Mouse (Mus musculus): ENCODE data around the gene Cabp2. TPM values are rescaled to one million over a fixed set of nuclear protein-coding genes. Genes with fewer than 3 reads are reported as not detected.

Gene Cabp2
- polyA plus RNA-seq, 1 experiment from 2014 or later = not detected

DNA sequence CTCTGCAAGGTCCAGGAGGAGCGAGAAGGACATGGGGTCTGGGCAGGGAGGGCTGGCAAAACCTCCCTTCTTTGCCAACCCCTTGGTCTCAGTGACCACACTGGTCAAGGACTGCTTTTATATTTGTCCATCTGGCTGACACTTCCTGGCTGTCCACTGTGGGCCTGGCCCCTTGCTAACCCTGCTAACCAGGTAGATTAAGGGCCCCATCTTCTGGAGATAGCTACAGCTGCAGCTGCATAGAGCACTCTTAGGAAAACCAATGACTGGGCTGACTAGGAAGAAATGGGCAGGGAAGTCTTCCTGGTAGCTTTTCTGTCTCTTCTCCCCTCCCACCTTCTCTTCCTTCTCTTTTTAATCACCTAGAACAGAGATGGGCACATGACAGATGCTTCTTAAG lies 3.6 kb downstream of the Cabp2 start:
- no peaks in the 10 kb centered on the region for H3K27me3 ChIP-seq (ENCODE audit: control insufficient read depth, insufficient read depth, low read length)
- no peak overlapping the region for H3K9ac ChIP-seq (replicated peaks; ENCODE audit: low read depth, low read length)
- no peaks in the 10 kb centered on the region for H3K9me3 ChIP-seq (ENCODE audit: control insufficient read depth, low read length)
- no peak overlapping the region for H3K27ac ChIP-seq (ENCODE audit: low read depth, low read length)
- 91% methylated on average over 1 of the region's 1 CpGs for WGBS
- H3K36me3 ChIP-seq (ENCODE audit: control insufficient read depth, insufficient read depth, low read length) = no peaks in the 10 kb centered on the region
- no peak overlapping the region for H3K4me3 ChIP-seq (ENCODE audit: low read depth, low read length)
- no peaks in the 10 kb centered on the region for H3K4me1 ChIP-seq (ENCODE audit: control insufficient read depth, insufficient read depth, low read length)
- H3K4me2 ChIP-seq (ENCODE audit: low read depth, low read length) = no peak overlapping the region
- no peak for ATAC-seq (ENCODE audit: low read depth)

DNA sequence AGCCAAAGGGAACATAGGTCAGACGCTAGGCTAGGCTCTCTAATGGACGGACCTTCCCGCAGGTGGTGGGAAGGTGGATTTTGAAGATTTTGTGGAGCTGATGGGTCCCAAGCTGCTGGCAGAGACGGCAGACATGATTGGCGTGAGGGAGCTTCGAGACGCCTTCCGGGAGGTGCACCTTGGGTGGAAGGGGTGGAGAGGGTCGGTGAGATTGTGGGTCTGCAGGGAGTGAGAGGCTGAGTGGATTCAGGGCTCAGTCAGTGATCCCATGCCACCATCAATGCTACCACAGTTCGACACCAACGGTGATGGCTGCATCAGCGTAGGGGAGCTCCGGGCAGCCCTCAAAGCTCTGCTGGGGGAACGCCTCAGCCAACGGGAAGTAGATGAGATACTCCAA lies 4.8 kb downstream of the Cabp2 start:
- Histone ChIP-seq H3K9ac (replicated peaks; ENCODE audit: low read depth, low read length) (no peak overlapping the region), H3K27me3 (ENCODE audit: control insufficient read depth, insufficient read depth, low read length) (no peaks in the 10 kb centered on the region), H3K27ac (ENCODE audit: low read depth, low read length) (no peak overlapping the region), H3K4me2 (ENCODE audit: low read depth, low read length) (no peak overlapping the region), H3K9me3 (ENCODE audit: control insufficient read depth, low read length) (no peaks in the 10 kb centered on the region), H3K4me1 (ENCODE audit: control insufficient read depth, insufficient read depth, low read length) (no peaks in the 10 kb centered on the region), H3K4me3 (ENCODE audit: low read depth, low read length) (no peak overlapping the region), H3K36me3 (ENCODE audit: control insufficient read depth, insufficient read depth, low read length) (no peaks in the 10 kb centered on the region)
- ATAC-seq (ENCODE audit: low read depth) = no peak
- 93% methylated on average over 15 of the region's 15 CpGs for whole genome bisulfite sequencing

GRCm38 (mm10) chr19:4087090-4087489 lies 5.7 kb downstream of the Cabp2 start:
- ATAC-seq (ENCODE audit: low read depth) = no peak
- Histone ChIP-seq H3K4me3 (ENCODE audit: low read depth, low read length) (no peak overlapping the region), H3K4me2 (ENCODE audit: low read depth, low read length) (no peak overlapping the region), H3K36me3 (ENCODE audit: control insufficient read depth, insufficient read depth, low read length) (no peaks in the 10 kb centered on the region), H3K9ac (replicated peaks; ENCODE audit: low read depth, low read length) (no peak overlapping the region), H3K27me3 (ENCODE audit: control insufficient read depth, insufficient read depth, low read length) (no peaks in the 10 kb centered on the region), H3K27ac (ENCODE audit: low read depth, low read length) (no peak overlapping the region), H3K9me3 (ENCODE audit: control insufficient read depth, low read length) (no peaks in the 10 kb centered on the region), H3K4me1 (ENCODE audit: control insufficient read depth, insufficient read depth, low read length) (no peaks in the 10 kb centered on the region)
- WGBS = 94% methylated on average over 5 of the region's 5 CpGs

DNA sequence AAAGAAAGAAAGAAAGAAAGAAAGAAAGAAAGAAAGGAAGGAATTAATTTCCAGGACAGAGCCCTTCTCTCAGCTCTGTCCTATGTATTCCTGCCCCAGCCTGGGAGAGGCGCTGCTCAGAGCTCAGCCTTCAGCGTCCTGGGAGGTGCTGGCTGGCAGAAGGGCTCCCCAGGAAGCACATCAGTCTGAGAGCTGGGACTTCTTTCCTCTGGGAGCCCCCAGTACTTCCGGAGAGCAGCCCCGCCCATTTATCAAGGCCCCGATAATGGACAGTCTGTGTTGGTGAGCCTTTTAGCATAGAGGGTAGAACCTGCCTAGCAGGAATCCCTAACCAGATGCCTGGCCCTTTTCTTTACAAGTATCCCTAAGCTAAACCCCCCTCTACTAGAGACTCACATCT lies 6.8 kb downstream of the Cabp2 start:
- ATAC-seq (ENCODE audit: low read depth) = no peak
- Histone ChIP-seq H3K9me3 (ENCODE audit: control insufficient read depth, low read length) (no peaks in the 10 kb centered on the region), H3K4me2 (ENCODE audit: low read depth, low read length) (no peak overlapping the region), H3K27me3 (ENCODE audit: control insufficient read depth, insufficient read depth, low read length) (no peaks in the 10 kb centered on the region), H3K4me3 (ENCODE audit: low read depth, low read length) (no peak overlapping the region), H3K36me3 (ENCODE audit: control insufficient read depth, insufficient read depth, low read length) (no peaks in the 10 kb centered on the region), H3K4me1 (ENCODE audit: control insufficient read depth, insufficient read depth, low read length) (no peaks in the 10 kb centered on the region), H3K9ac (replicated peaks; ENCODE audit: low read depth, low read length) (no peak overlapping the region), H3K27ac (ENCODE audit: low read depth, low read length) (no peak overlapping the region)
- WGBS = 55% methylated on average over 5 of the region's 5 CpGs

- Histone ChIP-seq H3K4me1 (ENCODE audit: control insufficient read depth, insufficient read depth, low read length) (no peaks in the 10 kb centered on the region), H3K27ac (ENCODE audit: low read depth, low read length) (no peak overlapping the region), H3K9ac (replicated peaks; ENCODE audit: low read depth, low read length) (no peak overlapping the region), H3K4me2 (ENCODE audit: low read depth, low read length) (no peak overlapping the region), H3K9me3 (ENCODE audit: control insufficient read depth, low read length) (no peaks in the 10 kb centered on the region), H3K27me3 (ENCODE audit: control insufficient read depth, insufficient read depth, low read length) (no peaks in the 10 kb centered on the region), H3K36me3 (ENCODE audit: control insufficient read depth, insufficient read depth, low read length) (no peaks in the 10 kb centered on the region), H3K4me3 (ENCODE audit: low read depth, low read length) (no peak overlapping the region)
- WGBS = 80% methylated on average over 6 of the region's 6 CpGs
- no peak for ATAC-seq (ENCODE audit: low read depth)
These were observed 7.8 kb downstream of the Cabp2 start for GRCm38 (mm10) chr19:4089128-4089527.

- no peaks in the 10 kb centered on the region for H3K36me3 ChIP-seq (ENCODE audit: control insufficient read depth, insufficient read depth, low read length)
- H3K9ac ChIP-seq (replicated peaks; ENCODE audit: low read depth, low read length) = no peak overlapping the region
- H3K27ac ChIP-seq (ENCODE audit: low read depth, low read length) = no peak overlapping the region
- no peak overlapping the region for H3K4me2 ChIP-seq (ENCODE audit: low read depth, low read length)
- ATAC-seq (ENCODE audit: low read depth) = no peak
- no peak overlapping the region for H3K4me3 ChIP-seq (ENCODE audit: low read depth, low read length)
- no peaks in the 10 kb centered on the region for H3K9me3 ChIP-seq (ENCODE audit: control insufficient read depth, low read length)
- no peaks in the 10 kb centered on the region for H3K4me1 ChIP-seq (ENCODE audit: control insufficient read depth, insufficient read depth, low read length)
- H3K27me3 ChIP-seq (ENCODE audit: control insufficient read depth, insufficient read depth, low read length) = no peaks in the 10 kb centered on the region
- WGBS = 86% methylated on average over 3 of the region's 3 CpGs
These were observed 9.1 kb downstream of the Cabp2 start for GRCm38 (mm10) chr19:4090446-4090845.

DNA sequence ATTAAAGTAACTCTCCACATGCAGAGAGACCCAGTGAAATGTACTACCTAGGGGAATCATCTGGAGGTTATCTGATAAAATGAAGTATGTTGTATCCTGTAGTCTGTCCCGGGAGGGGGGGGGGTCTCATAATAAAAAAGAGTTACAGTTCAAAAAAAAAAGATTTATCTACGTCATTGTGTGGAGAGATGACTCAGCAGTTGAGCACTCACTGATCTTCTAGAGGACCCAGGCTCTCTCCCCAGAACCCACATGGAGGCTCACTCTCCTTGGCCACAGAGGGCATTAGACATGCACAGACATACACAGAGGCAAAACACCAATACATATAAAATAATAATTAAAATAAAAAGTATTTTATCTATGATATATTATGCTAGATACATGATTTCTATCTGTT lies 10.0 kb downstream of the Cabp2 start:
- Histone ChIP-seq H3K4me1 (ENCODE audit: control insufficient read depth, insufficient read depth, low read length) (peaks cover 4% of the 10 kb centered on the region; the same call in 1 of the 2 replicates), H3K9me3 (ENCODE audit: control insufficient read depth, low read length) (no peaks in the 10 kb centered on the region), H3K9ac (replicated peaks; ENCODE audit: low read depth, low read length) (no peak overlapping the region), H3K27ac (ENCODE audit: low read depth, low read length) (no peak overlapping the region), H3K27me3 (ENCODE audit: control insufficient read depth, insufficient read depth, low read length) (no peaks in the 10 kb centered on the region), H3K4me2 (ENCODE audit: low read depth, low read length) (no peak overlapping the region), H3K4me3 (ENCODE audit: low read depth, low read length) (no peak overlapping the region), H3K36me3 (ENCODE audit: control insufficient read depth, insufficient read depth, low read length) (no peaks in the 10 kb centered on the region)
- WGBS = 59% methylated on average over 2 of the region's 2 CpGs
- ATAC-seq (ENCODE audit: low read depth) = no peak

GRCm38 (mm10) chr19:4092750-4093149 lies 11.4 kb downstream of the Cabp2 start:
- Histone ChIP-seq H3K9ac (replicated peaks; ENCODE audit: low read depth, low read length) (no peak overlapping the region), H3K4me3 (ENCODE audit: low read depth, low read length) (no peak overlapping the region), H3K9me3 (ENCODE audit: control insufficient read depth, low read length) (no peaks in the 10 kb centered on the region), H3K4me2 (ENCODE audit: low read depth, low read length) (no peak overlapping the region), H3K27me3 (ENCODE audit: control insufficient read depth, insufficient read depth, low read length) (no peaks in the 10 kb centered on the region), H3K4me1 (ENCODE audit: control insufficient read depth, insufficient read depth, low read length) (peaks cover 10% of the 10 kb centered on the region; the same call in 1 of the 2 replicates), H3K27ac (ENCODE audit: low read depth, low read length) (no peak overlapping the region), H3K36me3 (ENCODE audit: control insufficient read depth, insufficient read depth, low read length) (no peaks in the 10 kb centered on the region)
- WGBS = 86% methylated on average over 3 of the region's 3 CpGs
- no peak for ATAC-seq (ENCODE audit: low read depth)

DNA sequence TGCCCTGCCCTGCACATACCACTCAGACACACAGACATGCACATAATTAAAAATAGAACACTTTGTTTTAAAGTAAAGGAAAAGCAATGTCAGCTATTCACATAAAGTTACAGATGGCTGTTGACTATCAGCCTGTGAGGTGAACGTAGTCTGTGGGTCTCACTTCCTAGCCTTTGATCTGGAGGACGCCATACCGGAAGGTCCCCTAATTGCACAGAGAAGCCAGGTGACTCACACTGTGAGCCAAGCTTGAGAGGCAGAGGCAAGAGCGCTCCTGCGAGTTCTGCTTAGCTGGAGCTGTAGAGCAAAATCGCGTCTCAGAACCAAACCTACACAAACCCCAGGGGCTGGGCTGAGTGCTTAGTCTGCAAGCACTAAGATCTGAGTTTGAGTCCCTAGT lies 12.4 kb downstream of the Cabp2 start:
- no peak overlapping the region for H3K27ac ChIP-seq (ENCODE audit: low read depth, low read length)
- H3K4me3 ChIP-seq (ENCODE audit: low read depth, low read length) = no peak overlapping the region
- H3K9ac ChIP-seq (replicated peaks; ENCODE audit: low read depth, low read length) = no peak overlapping the region
- H3K9me3 ChIP-seq (ENCODE audit: control insufficient read depth, low read length) = no peaks in the 10 kb centered on the region
- H3K27me3 ChIP-seq (ENCODE audit: control insufficient read depth, insufficient read depth, low read length) = no peaks in the 10 kb centered on the region
- ATAC-seq (ENCODE audit: low read depth) = no peak
- H3K4me1 ChIP-seq (ENCODE audit: control insufficient read depth, insufficient read depth, low read length) = peaks cover 14% of the 10 kb centered on the region; the same call in 1 of the 2 replicates
- no peaks in the 10 kb centered on the region for H3K36me3 ChIP-seq (ENCODE audit: control insufficient read depth, insufficient read depth, low read length)
- WGBS = 77% methylated on average over 7 of the region's 7 CpGs
- no peak overlapping the region for H3K4me2 ChIP-seq (ENCODE audit: low read depth, low read length)

DNA sequence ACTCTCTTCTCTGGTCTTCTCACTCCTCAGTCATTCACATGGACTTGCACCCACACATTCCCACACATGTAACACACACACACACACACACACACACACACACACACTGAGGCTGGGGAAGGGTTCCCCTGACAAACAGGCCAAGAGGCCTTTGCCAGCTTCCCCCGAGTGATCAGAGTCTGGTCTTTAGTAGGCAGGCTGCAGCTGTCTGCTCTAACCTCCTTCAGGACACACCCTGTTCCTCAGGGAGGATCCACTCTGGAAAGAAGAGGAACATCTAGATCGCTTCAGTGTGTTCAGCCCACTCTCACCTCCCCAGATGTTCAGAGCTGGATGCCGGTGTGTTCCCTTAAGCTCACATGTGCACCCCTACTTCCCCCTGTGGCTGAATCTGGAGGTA lies 13.0 kb downstream of the Cabp2 start:
- Histone ChIP-seq H3K9ac (replicated peaks; ENCODE audit: low read depth, low read length) (no peak overlapping the region), H3K4me3 (ENCODE audit: low read depth, low read length) (no peak overlapping the region), H3K9me3 (ENCODE audit: control insufficient read depth, low read length) (no peaks in the 10 kb centered on the region), H3K36me3 (ENCODE audit: control insufficient read depth, insufficient read depth, low read length) (no peaks in the 10 kb centered on the region), H3K27ac (ENCODE audit: low read depth, low read length) (no peak overlapping the region), H3K4me1 (ENCODE audit: control insufficient read depth, insufficient read depth, low read length) (peaks cover 20% of the 10 kb centered on the region; the same call in 1 of the 2 replicates), H3K27me3 (ENCODE audit: control insufficient read depth, insufficient read depth, low read length) (no peaks in the 10 kb centered on the region), H3K4me2 (ENCODE audit: low read depth, low read length) (no peak overlapping the region)
- no peak for ATAC-seq (ENCODE audit: low read depth)
- WGBS = 80% methylated on average over 3 of the region's 3 CpGs
